Mouse (Mus musculus): Measurements from ENCODE around the gene 2900011O08Rik.

GRCm38 (mm10) chr16:14029072-14029471 lies 42.7 kb downstream of the 2900011O08Rik start:
- TF ChIP-seq POLR2A (IDR thresholded peaks at IDR 0.05; ENCODE audit: extremely low read depth, insufficient read depth, low read length) = no peak
- no peak for TF ChIP-seq CTCF (IDR thresholded peaks at IDR 0.05; ENCODE audit: extremely low read depth, insufficient read depth, low read length)
